ENCODE assay signal across 8 mouse cellular contexts in the genomic region with DNA sequence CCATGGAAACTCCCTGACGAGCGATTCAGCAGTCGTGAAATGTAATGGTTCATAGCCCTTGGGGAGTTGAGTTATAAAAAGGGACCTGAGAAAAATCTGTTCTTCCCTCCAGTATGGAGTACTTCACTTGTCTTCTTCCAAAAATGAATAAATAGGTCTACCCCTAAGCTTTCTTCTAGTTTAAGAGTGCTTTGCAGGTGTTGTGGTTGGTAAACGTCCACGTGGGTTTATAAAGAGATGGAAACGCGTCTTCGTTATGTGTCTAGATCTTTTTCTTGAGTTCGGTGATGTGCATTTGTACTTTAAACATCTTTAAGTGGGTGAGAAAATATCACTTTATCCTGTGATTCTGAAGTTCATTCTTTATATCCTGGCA. TPM values are rescaled to one million over a fixed set of nuclear protein-coding genes. Genes with fewer than 3 reads are reported as not detected.
DNase-seq lines count a peak whose midpoint lies in the region; ATAC-seq and TF ChIP-seq lines count a peak whose summit lies in the region.

No protein-coding gene starts in this region.

- WGBS in embryonic facial prominence, embryonic 11.5 days = 4% methylated on average over 9 of the region's 9 CpGs
- 3% methylated on average over 9 of the region's 9 CpGs for WGBS in hindbrain, postnatal 0 days
- 3% methylated on average over 9 of the region's 9 CpGs for WGBS in midbrain, postnatal 0 days

- no peak for TF ChIP-seq CTCF in layer of hippocampus, adult 2 months (conservative IDR thresholded peaks at IDR 0.05)
- TF ChIP-seq CTCF in hindbrain, postnatal 0 days (IDR thresholded peaks at IDR 0.05; ENCODE audit: low read depth) = no peak
- no peak for TF ChIP-seq CTCF in midbrain, postnatal 0 days (IDR thresholded peaks at IDR 0.05)

- ATAC-seq in embryonic facial prominence, embryonic 11.5 days (replicated peaks; ENCODE audit: insufficient number of reproducible peaks, low FRiP score, low TSS enrichment, low read depth) = no peak
- no peak for ATAC-seq in hindbrain, postnatal 0 days
- ATAC-seq in midbrain, postnatal 0 days (ENCODE audit: low FRiP score) = no peak
- no peak for ATAC-seq in granulocyte monocyte progenitor cell, adult 5-6 weeks (replicated peaks; ENCODE audit: poor library complexity, severe bottlenecking)

- no peaks in the 10 kb centered on the region for H3K9me3 ChIP-seq in embryonic facial prominence, embryonic 11.5 days (replicated peaks; ENCODE audit: control insufficient read depth, low read length)
- H3K9me3 ChIP-seq in hindbrain, postnatal 0 days (ENCODE audit: low read length) = no peaks in the 10 kb centered on the region
- no peaks in the 10 kb centered on the region for H3K9me3 ChIP-seq in midbrain, postnatal 0 days (ENCODE audit: low read length)

- no peaks in the 10 kb centered on the region; the same call in 1 of the 2 replicates for H3K36me3 ChIP-seq in embryonic facial prominence, embryonic 11.5 days (replicated peaks; ENCODE audit: control insufficient read depth, insufficient read depth, low read depth, low read length)
- H3K36me3 ChIP-seq in hindbrain, postnatal 0 days (ENCODE audit: insufficient read depth, low read length) = peaks cover 5% of the 10 kb centered on the region; the same call in 1 of the 2 replicates
- peaks cover 6% of the 10 kb centered on the region for H3K36me3 ChIP-seq in midbrain, postnatal 0 days (ENCODE audit: insufficient read depth, low read length)

- no peaks in the 10 kb centered on the region for H3K27me3 ChIP-seq in embryonic facial prominence, embryonic 11.5 days (ENCODE audit: control insufficient read depth, insufficient read depth, low read length)
- no peaks in the 10 kb centered on the region for H3K27me3 ChIP-seq in hindbrain, postnatal 0 days (ENCODE audit: insufficient read depth, low read length)
- no peaks in the 10 kb centered on the region for H3K27me3 ChIP-seq in midbrain, postnatal 0 days (ENCODE audit: insufficient read depth, low read length)

- H3K4me1 ChIP-seq in embryonic facial prominence, embryonic 11.5 days (ENCODE audit: control insufficient read depth, insufficient read depth, low read length) = no peaks in the 10 kb centered on the region
- peaks cover 6% of the 10 kb centered on the region; the same call in 1 of the 2 replicates for H3K4me1 ChIP-seq in hindbrain, postnatal 0 days (ENCODE audit: insufficient read depth, low read length)
- no peaks in the 10 kb centered on the region for H3K4me1 ChIP-seq in midbrain, postnatal 0 days (ENCODE audit: insufficient read depth, low read length)

- DNase-seq in layer of hippocampus, adult 2 months (ENCODE audit: low spot score in 2 of 2) = no peak
- DNase-seq in layer of hippocampus, postnatal 14 days (ENCODE audit: low spot score in 2 of 2) = no peak
- DNase-seq in embryonic facial prominence, embryonic 11.5 days (ENCODE audit: low spot score) = no peak
- DNase-seq in hindbrain, postnatal 0 days (ENCODE audit: low spot score) = no peak
- no peak for DNase-seq in midbrain, postnatal 0 days (ENCODE audit: low spot score)
- no peak for DNase-seq in adrenal gland, postnatal 4 days (ENCODE audit: low spot score in 2 of 2)
- DNase-seq in embryo, embryonic 10.5 days (ENCODE audit: low spot score) = no peak

- peak overlapping the region; percentile 55 for H3K4me2 ChIP-seq in embryonic facial prominence, embryonic 11.5 days (ENCODE audit: low read depth, low read length)
- peak overlapping the region; percentile 74 for H3K4me2 ChIP-seq in hindbrain, postnatal 0 days (ENCODE audit: low read depth, low read length)
- peak overlapping the region; percentile 61 for H3K4me2 ChIP-seq in midbrain, postnatal 0 days (ENCODE audit: low read depth, low read length, poor library complexity, severe bottlenecking)

- peak overlapping the region; percentile 54 for H3K9ac ChIP-seq in embryonic facial prominence, embryonic 11.5 days (replicated peaks; ENCODE audit: low read length)
- H3K9ac ChIP-seq in hindbrain, postnatal 0 days (replicated peaks; ENCODE audit: low read length) = peak overlapping the region; percentile 58
- peak overlapping the region; percentile 39 for H3K9ac ChIP-seq in midbrain, postnatal 0 days (replicated peaks; ENCODE audit: low read length, poor library complexity, severe bottlenecking)

- H3K4me3 ChIP-seq in layer of hippocampus, adult 2 months = peak overlapping the region; percentile 85
- H3K4me3 ChIP-seq in embryonic facial prominence, embryonic 11.5 days (ENCODE audit: low read depth, low read length) = peak overlapping the region; percentile 60
- peak overlapping the region; percentile 58 for H3K4me3 ChIP-seq in hindbrain, postnatal 0 days (ENCODE audit: low read length)
- H3K4me3 ChIP-seq in midbrain, postnatal 0 days (ENCODE audit: low read depth, low read length) = peak overlapping the region; percentile 52

- peak overlapping the region; percentile 99 for H3K27ac ChIP-seq in layer of hippocampus, adult 2 months
- H3K27ac ChIP-seq in embryonic facial prominence, embryonic 11.5 days (replicated peaks; ENCODE audit: low read depth, low read length) = 0 out of 2 replicates have a peak overlapping the region, but pooled peaks have one; percentile 7
- H3K27ac ChIP-seq in hindbrain, postnatal 0 days = peak overlapping the region; percentile 88
- peak overlapping the region; percentile 90; the same call in 1 of the 2 replicates for H3K27ac ChIP-seq in midbrain, postnatal 0 days (ENCODE audit: low read depth, low read length)

RNA-seq across cellular contexts. Expression of gene Idi1, which starts 0.9 kb away (rescaled TPM):
- 10 to 100 TPM; 28.4 to 32.1 TPM for total RNA-seq in layer of hippocampus, adult 2 months (2021)
- 10 to 100 TPM; 54.8 to 61.4 TPM for total RNA-seq in layer of hippocampus, postnatal 14 days (2021)
- polyA plus RNA-seq in embryonic facial prominence, embryonic 11.5 days (2014; fragmentation: Nextera tagmentation; extraction: Ambion mirVana) = 111 and 125 TPM in 2 replicates
- total RNA-seq in hindbrain, postnatal 0 days (2014; rRNA removed) = 40.5 and 49.8 TPM in 2 replicates
- polyA plus RNA-seq in hindbrain, postnatal 0 days (2015; fragmentation: Nextera tagmentation; extraction: Ambion mirVana) = 65.3 and 71.0 TPM in 2 replicates
- 39.2 and 42.6 TPM in 2 replicates for total RNA-seq in midbrain, postnatal 0 days (2014; rRNA removed)
- 60.4 and 65.2 TPM in 2 replicates for polyA plus RNA-seq in midbrain, postnatal 0 days (2015; fragmentation: Nextera tagmentation; extraction: Ambion mirVana)
- total RNA-seq in adrenal gland, postnatal 4 days (2021) = 10 to 100 TPM; 20.4 to 20.5 TPM
- 25.0 and 26.1 TPM in 2 replicates for total RNA-seq in granulocyte monocyte progenitor cell, adult 5-6 weeks (2014; fragmentation: Nextera tagmentation)
- 19.6 and 31.5 TPM in 2 replicates for total RNA-seq in granulocyte monocyte progenitor cell, adult 5-6 weeks (2017)

RNA-seq across cellular contexts. Expression of gene Wdr37, which starts 14.5 kb away (rescaled TPM):
- total RNA-seq in layer of hippocampus, adult 2 months (2021) = 10 to 100 TPM; 88.3 to 92.9 TPM
- total RNA-seq in layer of hippocampus, postnatal 14 days (2021) = 10 to 100 TPM; 83.8 to 87.4 TPM
- 33.7 and 35.6 TPM in 2 replicates for polyA plus RNA-seq in embryonic facial prominence, embryonic 11.5 days (2014; fragmentation: Nextera tagmentation; extraction: Ambion mirVana)
- 58.8 and 60.7 TPM in 2 replicates for total RNA-seq in hindbrain, postnatal 0 days (2014; rRNA removed)
- polyA plus RNA-seq in hindbrain, postnatal 0 days (2015; fragmentation: Nextera tagmentation; extraction: Ambion mirVana) = 36.9 and 38.3 TPM in 2 replicates
- total RNA-seq in midbrain, postnatal 0 days (2014; rRNA removed) = 60.1 and 79.5 TPM in 2 replicates
- polyA plus RNA-seq in midbrain, postnatal 0 days (2015; fragmentation: Nextera tagmentation; extraction: Ambion mirVana) = 39.3 and 40.7 TPM in 2 replicates
- 10 to 100 TPM; 41.3 to 44.0 TPM for total RNA-seq in adrenal gland, postnatal 4 days (2021)
- 23.9 and 28.5 TPM in 2 replicates for total RNA-seq in granulocyte monocyte progenitor cell, adult 5-6 weeks (2014; fragmentation: Nextera tagmentation)
- total RNA-seq in granulocyte monocyte progenitor cell, adult 5-6 weeks (2017) = 18.9 and 20.7 TPM in 2 replicates

Comparison
In these comparisons a context has a peak if more than half of its experiments do, and no peak if none do; other contexts are left out.
1. H3K27ac ChIP-seq: peak in every context shown above with its lines; median percentile 99 in layer of hippocampus, adult 2 months; 90 in midbrain, postnatal 0 days; 88 in hindbrain, postnatal 0 days; 7 in embryonic facial prominence, embryonic 11.5 days.